Comparison of ENCODE assay signal across 8 mouse cellular contexts in the genomic region with DNA sequence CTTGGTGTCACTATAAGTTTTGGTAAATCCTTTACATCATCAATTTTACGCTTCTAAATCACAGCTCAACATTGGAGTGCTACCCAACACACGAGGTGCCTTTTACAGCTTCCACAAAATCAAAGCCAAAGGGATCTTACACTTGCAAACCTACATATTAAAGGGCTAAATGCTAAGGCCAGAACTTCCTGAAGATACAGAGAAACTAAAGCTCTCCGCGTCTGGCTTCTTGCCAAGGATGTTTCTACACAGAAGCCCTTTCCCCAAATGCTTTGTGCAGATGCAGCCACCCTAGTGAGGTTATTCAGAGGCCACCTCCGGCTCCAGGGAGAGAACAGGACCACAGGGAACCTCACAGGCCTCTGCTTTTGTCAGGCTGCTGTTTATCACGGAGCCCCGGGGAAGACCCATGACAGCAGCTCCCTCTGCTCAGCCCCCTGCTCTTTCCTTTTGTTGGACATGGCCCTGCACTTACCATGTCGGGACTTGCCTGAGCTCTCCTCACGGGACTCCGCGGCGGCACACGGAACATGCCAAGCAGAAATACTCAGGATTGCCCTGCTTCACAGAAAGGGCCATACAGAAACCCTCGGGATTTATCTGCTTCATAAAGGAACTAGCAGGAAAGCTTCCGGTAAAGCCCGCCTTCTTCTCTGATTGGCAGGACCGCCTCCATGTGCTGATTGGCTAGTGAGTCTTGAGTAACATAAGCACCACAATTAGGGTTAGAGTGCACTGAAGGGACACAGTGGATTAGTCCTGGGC. TPM values are rescaled to one million over a fixed set of nuclear protein-coding genes. Genes with fewer than 3 reads are reported as not detected.
DNase-seq lines count a peak whose midpoint lies in the region; ATAC-seq and TF ChIP-seq lines count a peak whose summit lies in the region.
"Not testable (repeated sequence)": the region's sequence is repeated elsewhere in the genome, so short reads cannot be mapped to it uniquely, and the experiment has no call there.

Gene 3300002I08Rik, minus strand, starts transcription at position 653 of the 765 bp plus-strand sequence.

- ATAC-seq in heart, embryonic 11.5 days (replicated peaks; ENCODE audit: insufficient number of reproducible peaks, low FRiP score, low TSS enrichment): peak; percentile 96
- ATAC-seq in kidney, embryonic 15.5 days (replicated peaks; ENCODE audit: low FRiP score): peak; percentile 100
- ATAC-seq in limb, embryonic 15.5 days (ENCODE audit: insufficient number of reproducible peaks, low FRiP score, low TSS enrichment, low read depth): peak; percentile 85
- ATAC-seq in midbrain, postnatal 0 days (ENCODE audit: low FRiP score): peak; percentile 97

- TF ChIP-seq POLR2A in brain, embryonic 14.5 days (IDR thresholded peaks at IDR 0.05; ENCODE audit: borderline replicate concordance, extremely low read depth, insufficient read depth, insufficient read length, poor library complexity, severe bottlenecking): not testable (repeated sequence)

- not testable (repeated sequence) for H3K36me3 ChIP-seq in erythroblast, embryonic 14.5 days (ENCODE audit: control insufficient read depth); heart, embryonic 11.5 days (ENCODE audit: control insufficient read depth, insufficient read depth, low read length); kidney, embryonic 15.5 days; limb, embryonic 15.5 days; midbrain, postnatal 0 days (ENCODE audit: insufficient read depth, low read length)

- peak within 1 kb of the TSS; percentile 64 for H3K4me3 ChIP-seq in erythroblast, embryonic 14.5 days (replicated peaks)
- H3K4me3 ChIP-seq in heart, embryonic 11.5 days (ENCODE audit: low read depth, low read length): peak within 1 kb of the TSS; percentile 60
- H3K4me3 ChIP-seq in kidney, embryonic 15.5 days (replicated peaks): peak within 1 kb of the TSS; percentile 70
- H3K4me3 ChIP-seq in limb, embryonic 15.5 days: peak within 1 kb of the TSS; percentile 64
- H3K4me3 ChIP-seq in midbrain, postnatal 0 days (ENCODE audit: low read depth, low read length): peak within 1 kb of the TSS; percentile 58

- H3K4me2 ChIP-seq in heart, embryonic 11.5 days: peak within 1 kb of the TSS; percentile 56
- peak within 1 kb of the TSS; percentile 61 for H3K4me2 ChIP-seq in kidney, embryonic 15.5 days
- peak within 1 kb of the TSS; percentile 49 for H3K4me2 ChIP-seq in limb, embryonic 15.5 days
- H3K4me2 ChIP-seq in midbrain, postnatal 0 days (ENCODE audit: low read depth, low read length, poor library complexity, severe bottlenecking): peak within 1 kb of the TSS; percentile 51

- H3K27ac ChIP-seq in heart, embryonic 11.5 days (ENCODE audit: low read depth, low read length): peak within 1 kb of the TSS; percentile 58; the same call in 1 of the 2 replicates
- H3K27ac ChIP-seq in kidney, embryonic 15.5 days: peak within 1 kb of the TSS; percentile 88
- H3K27ac ChIP-seq in limb, embryonic 15.5 days: peak within 1 kb of the TSS; percentile 74
- peak within 1 kb of the TSS; percentile 88 for H3K27ac ChIP-seq in midbrain, postnatal 0 days (ENCODE audit: low read depth, low read length)

- TF ChIP-seq CTCF in brain, embryonic 14.5 days (IDR thresholded peaks at IDR 0.05; ENCODE audit: borderline replicate concordance, extremely low read depth, insufficient read depth, insufficient read length); midbrain, postnatal 0 days (IDR thresholded peaks at IDR 0.05): not testable (repeated sequence)

- peak within 1 kb of the TSS; percentile 76 for H3K9ac ChIP-seq in heart, embryonic 11.5 days (ENCODE audit: low read depth, low read length)
- H3K9ac ChIP-seq in kidney, embryonic 15.5 days: peak within 1 kb of the TSS; percentile 79
- H3K9ac ChIP-seq in limb, embryonic 15.5 days: peak within 1 kb of the TSS; percentile 69
- H3K9ac ChIP-seq in midbrain, postnatal 0 days (replicated peaks; ENCODE audit: low read length, poor library complexity, severe bottlenecking): peak within 1 kb of the TSS; percentile 81

- H3K4me1 ChIP-seq in erythroblast, embryonic 14.5 days (ENCODE audit: control insufficient read depth); heart, embryonic 11.5 days (ENCODE audit: control insufficient read depth, insufficient read depth, low read length); kidney, embryonic 15.5 days; limb, embryonic 15.5 days; midbrain, postnatal 0 days (ENCODE audit: insufficient read depth, low read length): not testable (repeated sequence)

- H3K9me3 ChIP-seq in erythroblast, embryonic 14.5 days (ENCODE audit: control insufficient read depth, low read length); heart, embryonic 11.5 days (replicated peaks; ENCODE audit: control insufficient read depth, low read length); kidney, embryonic 15.5 days (replicated peaks); limb, embryonic 15.5 days; midbrain, postnatal 0 days (ENCODE audit: low read length): not testable (repeated sequence)

- WGBS in heart, embryonic 11.5 days (ENCODE audit: insufficient replicate concordance): 3% methylated on average over 16 of the region's 17 CpGs
- WGBS in kidney, embryonic 15.5 days: 4% methylated on average over 17 of the region's 17 CpGs
- WGBS in limb, embryonic 15.5 days: 3% methylated on average over 17 of the region's 17 CpGs
- under 1% methylated on average over 14 of the region's 17 CpGs for WGBS in midbrain, postnatal 0 days

- peak; percentile 62 to 63 for DNase-seq in B cell, adult 2 months
- DNase-seq in brain, embryonic 14.5 days (ENCODE audit: low read depth): peak; percentile 97
- peak; percentile 93 for DNase-seq in midbrain, postnatal 0 days (ENCODE audit: low spot score)
- DNase-seq in spleen, postnatal 10 days (ENCODE audit: low spot score in 2 of 2): peak; percentile 46 to 70

- not testable (repeated sequence) for H3K27me3 ChIP-seq in erythroblast, embryonic 14.5 days (ENCODE audit: control insufficient read depth); heart, embryonic 11.5 days (ENCODE audit: control insufficient read depth, insufficient read depth, low read length); kidney, embryonic 15.5 days; limb, embryonic 15.5 days; midbrain, postnatal 0 days (ENCODE audit: insufficient read depth, low read length)

RNA-seq across cellular contexts. Expression of gene 3300002I08Rik, which starts in this region (rescaled TPM):
- polyA plus RNA-seq in brain, embryonic 14.5 days (2012; rRNA removed): 4.4 and 5.2 TPM in 2 replicates
- not detected in 2 replicates for polyA plus RNA-seq in erythroblast, embryonic 14.5 days (2012)
- polyA plus RNA-seq in heart, embryonic 11.5 days (2014; fragmentation: Nextera tagmentation; extraction: Ambion mirVana): 5.0 and 6.1 TPM in 2 replicates
- 8.7 and 9.1 TPM in 2 replicates for polyA plus RNA-seq in kidney, embryonic 15.5 days (2015; fragmentation: Nextera tagmentation; extraction: Ambion mirVana)
- polyA plus RNA-seq in limb, embryonic 15.5 days (2015; fragmentation: Nextera tagmentation; extraction: Ambion mirVana): 7.1 and 8.2 TPM in 2 replicates
- total RNA-seq in midbrain, postnatal 0 days (2014; rRNA removed): 11.5 and 13.0 TPM in 2 replicates
- polyA plus RNA-seq in midbrain, postnatal 0 days (2015; fragmentation: Nextera tagmentation; extraction: Ambion mirVana): 10.9 and 13.5 TPM in 2 replicates

Comparison
In these comparisons a context has a peak if more than half of its experiments do, and no peak if none do; other contexts are left out.
1. Peak in every context shown above with its lines: DNase-seq, ATAC-seq, H3K4me3 ChIP-seq and H3K27ac ChIP-seq.